Mouse (Mus musculus): ENCODE data around the gene Ddah1.

GRCm38 (mm10) chr3:145779279-145779973 is 21.0 kb downstream of the Ddah1 start:
- TF ChIP-seq CTCF (IDR thresholded peaks at IDR 0.05; ENCODE audit: low read depth, low read length) (no peak), POLR2A (IDR thresholded peaks at IDR 0.05; ENCODE audit: extremely low read depth, insufficient read depth, low read length) (no peak)
